Mouse (Mus musculus) cerebellum, adult 2 months (tissue): ENCODE measurements at regions not wholly inside any gene's neighbourhood (a gene's known extent, or its start where the extent isn't known, plus 50 kb on each side); places are given as distances from the start of the nearest gene placed in this dataset.

Experiments used
- CTCF ChIP-seq: fragments of 200-500 bp; IDR thresholded peaks from 2 replicates; pipeline ENCODE4 v1.5.1; 2011; ENCODE audit warnings: low read depth, mild to moderate bottlenecking, control low read depth, low read length, moderate library complexity, borderline replicate concordance; ENCODE audit not compliant: insufficient read depth
- POLR2A ChIP-seq: fragments of 200-500 bp; IDR thresholded peaks from 2 replicates; pipeline ENCODE4 v1.6.1; 2011; ENCODE audit warnings: low read length, control low read depth, borderline replicate concordance; ENCODE audit not compliant: insufficient read depth

GRCm38 (mm10) chr2:133438018-133438417 lies 113.9 kb upstream of the Bmp2 start:
- TF ChIP-seq CTCF (no peak), POLR2A (no peak)
